Mouse (Mus musculus) intestine, embryonic 16.5 days (tissue): ENCODE results near the gene Nfkbil1. TPM values are rescaled to one million over a fixed set of nuclear protein-coding genes. Genes with fewer than 3 reads are reported as not detected.
A peak's percentile ranks its signal among the peaks of the same experiment; 100 is the strongest.

Source experiments
- ATAC-seq: fragments of 200-750 bp; cut with Nextera tagmentation; 2 replicates; pipeline ENCODE4 v1.8.0; 2017; ENCODE audit warnings: moderate TSS enrichment, moderate library complexity
- H3K27ac ChIP-seq: fragments of 300-500 bp; sonication (generic); 2 replicates; pipeline ENCODE4 v1.5.1; 2014; ENCODE audit warnings: mild to moderate bottlenecking, low read length
- H3K27me3 ChIP-seq: fragments of 300-500 bp; sonication (generic); replicated peaks from 2 replicates; pipeline ENCODE4 v1.6.1; 2014; ENCODE audit warnings: low read length, control low read depth, mixed read lengths; ENCODE audit not compliant: control insufficient read depth, insufficient read depth
- H3K36me3 ChIP-seq: fragments of 300-500 bp; sonication (generic); 2 replicates; pipeline ENCODE4 v1.6.1; 2014; ENCODE audit warnings: low read length, control low read depth; ENCODE audit not compliant: control insufficient read depth, insufficient read depth
- H3K4me1 ChIP-seq: fragments of 300-500 bp; sonication (generic); 2 replicates; pipeline ENCODE4 v1.6.1; 2014; ENCODE audit warnings: low read length, control low read depth, mixed read lengths; ENCODE audit not compliant: control insufficient read depth, insufficient read depth
- H3K4me2 ChIP-seq: fragments of 300-500 bp; sonication (generic); 2 replicates; pipeline ENCODE4 v1.6.1; 2014; ENCODE audit warnings: low read depth, low read length, control low read depth
- H3K4me3 ChIP-seq: fragments of 300-500 bp; sonication (generic); 2 replicates; pipeline ENCODE4 v1.5.1; 2014; ENCODE audit warnings: mild to moderate bottlenecking, low read length
- H3K9ac ChIP-seq: fragments of 300-500 bp; sonication (generic); 2 replicates; pipeline ENCODE4 v1.6.1; 2014; ENCODE audit warnings: low read depth, low read length
- H3K9me3 ChIP-seq: fragments of 300-500 bp; sonication (generic); 2 replicates; pipeline ENCODE4 v1.6.1; 2016; ENCODE audit warnings: low read length, control low read depth; ENCODE audit not compliant: control insufficient read depth
- WGBS: fragments of 180-500 bp; shearing (Covaris S2); extraction: QIAGEN DNeasy Blood & Tissue Kit; methylation state at CpG from one replicate; pipeline ENCODE4 v1.1.7; 2014; 5-methylcytosine and 5-hydroxymethylcytosine counted together
- polyA plus RNA-seq: library from polyadenylated mRNA; unstranded; fragments of >200 nt; fragmentation: Nextera tagmentation; extraction: Ambion mirVana; gene quantifications from 2 replicates; pipeline ENCODE4 v1.2.1, GENCODE M21; 2015

Gene Nfkbil1
- polyA plus RNA-seq, 1 experiment from 2014 or later, result 8.9 TPM

- Histone ChIP-seq H3K9me3 (no peaks in the 10 kb centered on the region), H3K4me3 (no peak overlapping the region), H3K9ac (no peak overlapping the region), H3K4me1 (peaks cover 13% of the 10 kb centered on the region), H3K4me2 (no peak overlapping the region), H3K36me3 (no peaks in the 10 kb centered on the region), H3K27ac (no peak overlapping the region), H3K27me3 (peaks cover 5% of the 10 kb centered on the region)
- 46% methylated on average over 2 of the region's 2 CpGs for WGBS
- ATAC-seq, result no peak
Observed at GRCm38 (mm10) chr17:35191723-35192122, 43.9 kb downstream of the Nfkbil1 start.

- 60% methylated on average over 4 of the region's 4 CpGs for WGBS
- no peak overlapping the region for H3K27ac ChIP-seq
- no peaks in the 10 kb centered on the region for H3K9me3 ChIP-seq
- peaks cover 5% of the 10 kb centered on the region for H3K4me1 ChIP-seq
- H3K9ac ChIP-seq, result no peak overlapping the region
- no peak overlapping the region for H3K4me3 ChIP-seq
- H3K27me3 ChIP-seq, result no peaks in the 10 kb centered on the region; the same call in 1 of the 2 replicates
- no peak overlapping the region for H3K4me2 ChIP-seq
- H3K36me3 ChIP-seq, result no peaks in the 10 kb centered on the region
- ATAC-seq, result no peak
Observed at GRCm38 (mm10) chr17:35190096-35190495, 45.5 kb downstream of the Nfkbil1 start.

- H3K4me1 ChIP-seq, result peaks cover 2% of the 10 kb centered on the region
- ATAC-seq, result no peak
- no peaks in the 10 kb centered on the region for H3K9me3 ChIP-seq
- H3K27me3 ChIP-seq, result no peaks in the 10 kb centered on the region; the same call in 1 of the 2 replicates
- no peaks in the 10 kb centered on the region for H3K36me3 ChIP-seq
- H3K4me3 ChIP-seq, result no peak overlapping the region
- no peak overlapping the region for H3K27ac ChIP-seq
- WGBS, result 72% methylated on average over 1 of the region's 1 CpGs
- no peak overlapping the region for H3K4me2 ChIP-seq
- H3K9ac ChIP-seq, result no peak overlapping the region
Observed at GRCm38 (mm10) chr17:35189186-35189585, 46.4 kb downstream of the Nfkbil1 start.

GRCm38 (mm10) chr17:35187959-35188610 lies 47.5 kb downstream of the Nfkbil1 start, which contains the start of gene Lst1:
Lst1 (minus strand) TSS chr17:35188439.
- no peak within 1 kb of the TSS for H3K9ac ChIP-seq
- H3K4me1 ChIP-seq, result no peaks in the 10 kb centered on the region; the same call in 1 of the 2 replicates
- no peaks in the 10 kb centered on the region for H3K27me3 ChIP-seq
- no peak within 1 kb of the TSS for H3K4me2 ChIP-seq
- H3K27ac ChIP-seq, result no peak within 1 kb of the TSS
- H3K4me3 ChIP-seq, result no peak within 1 kb of the TSS
- 66% methylated on average over 7 of the region's 7 CpGs for WGBS
- H3K9me3 ChIP-seq, result no peaks in the 10 kb centered on the region
- no peaks in the 10 kb centered on the region for H3K36me3 ChIP-seq
- no peak for ATAC-seq

- Histone ChIP-seq H3K4me1 (no peaks in the 10 kb centered on the region; the same call in 1 of the 2 replicates), H3K9me3 (no peaks in the 10 kb centered on the region), H3K9ac (no peak overlapping the region), H3K36me3 (no peaks in the 10 kb centered on the region), H3K4me3 (no peak overlapping the region), H3K27me3 (no peaks in the 10 kb centered on the region), H3K27ac (no peak overlapping the region), H3K4me2 (no peak overlapping the region)
- no peak for ATAC-seq
- 66% methylated on average over 4 of the region's 4 CpGs for WGBS
Observed at GRCm38 (mm10) chr17:35187345-35187744, 48.2 kb downstream of the Nfkbil1 start.

- H3K9ac ChIP-seq, result peak overlapping the region; percentile 55; the same call in 1 of the 2 replicates
- WGBS, result 0% methylated on average over 4 of the region's 4 CpGs
Observed at GRCm38 (mm10) chr17:35186681-35187080, 48.9 kb downstream of the Nfkbil1 start.

GRCm38 (mm10) chr17:35185639-35186611 lies 49.7 kb downstream of the Nfkbil1 start:
- H3K4me3 ChIP-seq, result peak overlapping the region; percentile 46
- H3K9ac ChIP-seq, result peak overlapping the region; percentile 55; the same call in 1 of the 2 replicates
- 4% methylated on average over 18 of the region's 18 CpGs for WGBS
- ATAC-seq, result peak; percentile 78
- H3K36me3 ChIP-seq, result no peaks in the 10 kb centered on the region
- no peaks in the 10 kb centered on the region for H3K9me3 ChIP-seq
- H3K4me1 ChIP-seq, result no peaks in the 10 kb centered on the region; the same call in 1 of the 2 replicates
- peak overlapping the region; percentile 72 for H3K27ac ChIP-seq
- H3K4me2 ChIP-seq, result peak overlapping the region; percentile 52
- H3K27me3 ChIP-seq, result no peaks in the 10 kb centered on the region

More at GRCm38 (mm10) chr17:35186681-35187080, 48.9 kb downstream of the Nfkbil1 start:
- Histone ChIP-seq H3K4me1 (no peaks in the 10 kb centered on the region; the same call in 1 of the 2 replicates), H3K4me3 (peak overlapping the region; percentile 46), H3K27me3 (no peaks in the 10 kb centered on the region), H3K4me2 (peak overlapping the region; percentile 52), H3K9me3 (no peaks in the 10 kb centered on the region), H3K27ac (peak overlapping the region; percentile 72), H3K36me3 (no peaks in the 10 kb centered on the region)
- peak; percentile 47 for ATAC-seq

- Histone ChIP-seq H3K9me3 (no peaks in the 10 kb centered on the region), H3K36me3 (no peaks in the 10 kb centered on the region), H3K4me1 (no peaks in the 10 kb centered on the region), H3K4me2 (no peak overlapping the region), H3K27me3 (no peaks in the 10 kb centered on the region), H3K27ac (no peak overlapping the region), H3K9ac (no peak overlapping the region), H3K4me3 (no peak overlapping the region)
- 86% methylated on average over 5 of the region's 5 CpGs for WGBS
- no peak for ATAC-seq
Observed at GRCm38 (mm10) chr17:35180093-35180492, 55.5 kb downstream of the Nfkbil1 start.

- no peaks in the 10 kb centered on the region for H3K36me3 ChIP-seq
- ATAC-seq, result peak; percentile 57
- WGBS, result 10% methylated on average over 5 of the region's 5 CpGs
- H3K4me3 ChIP-seq, result no peak overlapping the region
- H3K9ac ChIP-seq, result no peak overlapping the region
- no peak overlapping the region for H3K27ac ChIP-seq
- H3K27me3 ChIP-seq, result no peaks in the 10 kb centered on the region
- H3K4me2 ChIP-seq, result no peak overlapping the region
- 0 out of 2 replicates have a peak, but pooled peaks cover 2% of the 10 kb centered on the region for H3K4me1 ChIP-seq
- H3K9me3 ChIP-seq, result no peaks in the 10 kb centered on the region
Observed at GRCm38 (mm10) chr17:35178528-35178927, 57.1 kb downstream of the Nfkbil1 start.
